Comparison of ENCODE assay signal across 12 mouse cellular contexts in genomic region chr3:103850644-103851363, GRCm38 (mm10). TPM values are rescaled to one million over a fixed set of nuclear protein-coding genes. Genes with fewer than 3 reads are reported as not detected.
A peak's percentile ranks its signal among the peaks of the same experiment; 100 is the strongest.
DNase-seq lines count a peak whose midpoint lies in the region; ATAC-seq lines count a peak whose summit lies in the region.
"Had no signal": no experiment of that assay in that cellular context is flagged by ENCODE, and none has a peak within 500 bp of the region (broad histone marks: within the 10 kb centered on the region; RNA-seq: fewer than 3 reads in every experiment).

No protein-coding gene starts in this region.

- H3K27me3 ChIP-seq in intestine, embryonic 16.5 days (replicated peaks; ENCODE audit: control insufficient read depth, insufficient read depth, low read length), result no peaks in the 10 kb centered on the region
- H3K27me3 ChIP-seq in hindbrain, embryonic 13.5 days, result no peaks in the 10 kb centered on the region
- H3K27me3 ChIP-seq: heart, embryonic 13.5 days had no signal

- no peak overlapping the region for H3K4me3 ChIP-seq in intestine, embryonic 16.5 days (ENCODE audit: low read length)
- H3K4me3 ChIP-seq in hindbrain, embryonic 13.5 days, result no peak overlapping the region
- H3K4me3 ChIP-seq: erythroblast, embryonic 14.5 days; heart, embryonic 13.5 days had no signal

- no peaks in the 10 kb centered on the region for H3K4me1 ChIP-seq in intestine, embryonic 16.5 days (ENCODE audit: control insufficient read depth, insufficient read depth, low read length)
- H3K4me1 ChIP-seq in hindbrain, embryonic 13.5 days (replicated peaks), result no peaks in the 10 kb centered on the region
- H3K4me1 ChIP-seq: heart, embryonic 13.5 days had no signal

- no peaks in the 10 kb centered on the region for H3K9me3 ChIP-seq in intestine, embryonic 16.5 days (ENCODE audit: control insufficient read depth, low read length)
- H3K9me3 ChIP-seq in hindbrain, embryonic 13.5 days, result no peaks in the 10 kb centered on the region
- H3K9me3 ChIP-seq: heart, embryonic 13.5 days had no signal

- DNase-seq in layer of hippocampus, adult 11-12 months (ENCODE audit: low spot score), result peak; percentile 42
- DNase-seq in layer of hippocampus, postnatal 10 days (ENCODE audit: low spot score in 2 of 2), result no peak
- peak; percentile 96 for DNase-seq in cerebellum, adult 11-12 months
- DNase-seq in naive thymus-derived CD4-positive, alpha-beta T cell, adult 2 months (ENCODE audit: low read depth), result peak; percentile 20
- no peak for DNase-seq in adrenal gland, postnatal 10 days
- DNase-seq: adrenal gland, adult 2 months had no signal

- WGBS in intestine, embryonic 16.5 days, result 74% methylated on average over 9 of the region's 9 CpGs
- WGBS in hindbrain, embryonic 13.5 days, result 86% methylated on average over 9 of the region's 9 CpGs

- H3K36me3 ChIP-seq in intestine, embryonic 16.5 days (ENCODE audit: control insufficient read depth, insufficient read depth, low read length), result no peaks in the 10 kb centered on the region
- no peaks in the 10 kb centered on the region for H3K36me3 ChIP-seq in hindbrain, embryonic 13.5 days
- H3K36me3 ChIP-seq: heart, embryonic 13.5 days had no signal

- H3K4me2 ChIP-seq in intestine, embryonic 16.5 days (ENCODE audit: low read depth, low read length), result no peak overlapping the region
- no peak overlapping the region for H3K4me2 ChIP-seq in hindbrain, embryonic 13.5 days
- H3K4me2 ChIP-seq: heart, embryonic 13.5 days had no signal

- H3K27ac ChIP-seq in intestine, embryonic 16.5 days (ENCODE audit: low read length), result no peak overlapping the region
- no peak overlapping the region for H3K27ac ChIP-seq in hindbrain, embryonic 13.5 days
- H3K27ac ChIP-seq: heart, embryonic 13.5 days had no signal

- peak; percentile 82 for ATAC-seq in intestine, embryonic 16.5 days
- no peak for ATAC-seq in hindbrain, embryonic 13.5 days (ENCODE audit: low FRiP score)
- ATAC-seq in megakaryocyte-erythroid progenitor cell, adult 5-6 weeks (replicated peaks; ENCODE audit: low FRiP score, low TSS enrichment, poor library complexity, severe bottlenecking), result no peak; the same call in 1 of the 2 replicates

- H3K9ac ChIP-seq in intestine, embryonic 16.5 days (ENCODE audit: low read depth, low read length), result no peak overlapping the region
- no peak overlapping the region for H3K9ac ChIP-seq in hindbrain, embryonic 13.5 days
- H3K9ac ChIP-seq: heart, embryonic 13.5 days had no signal

RNA-seq across cellular contexts. Expression of gene Ptpn22, which starts 8.8 kb away (rescaled TPM):
- total RNA-seq in layer of hippocampus, postnatal 10 days (2021), result under 1 TPM; 0.54 to 0.87 TPM
- polyA plus RNA-seq in intestine, embryonic 16.5 days (2015; fragmentation: Nextera tagmentation; extraction: Ambion mirVana), result 2.2 and 2.8 TPM in 2 replicates
- total RNA-seq in adrenal gland, postnatal 10 days (2021), result 1 to 10 TPM; 2.6 to 3.2 TPM
- 0.38 and 0.47 TPM in 2 replicates for polyA plus RNA-seq in hindbrain, embryonic 13.5 days (2015; fragmentation: Nextera tagmentation; extraction: Ambion mirVana)
- 6.7 and 15.5 TPM in 2 replicates for total RNA-seq in megakaryocyte-erythroid progenitor cell, adult 5-6 weeks (2014; fragmentation: Nextera tagmentation)
- total RNA-seq in megakaryocyte-erythroid progenitor cell, adult 5-6 weeks (2017), result 14.0 and 19.4 TPM in 2 replicates
- polyA plus RNA-seq: erythroblast, embryonic 14.5 days had no signal

RNA-seq across cellular contexts. Expression of gene Bcl2l15, which starts 18.4 kb away (rescaled TPM):
- total RNA-seq in layer of hippocampus, postnatal 10 days (2021), result under 1 TPM; 0.64 to 0.80 TPM
- polyA plus RNA-seq in intestine, embryonic 16.5 days (2015; fragmentation: Nextera tagmentation; extraction: Ambion mirVana), result 14.2 and 22.4 TPM in 2 replicates
- under 1 TPM in 1 of 2 experiments, not detected in 1; 0.36 TPM for total RNA-seq in adrenal gland, postnatal 10 days (2021)
- 0.17 and 0.41 TPM in 2 replicates for polyA plus RNA-seq in hindbrain, embryonic 13.5 days (2015; fragmentation: Nextera tagmentation; extraction: Ambion mirVana)
- total RNA-seq in megakaryocyte-erythroid progenitor cell, adult 5-6 weeks (2014; fragmentation: Nextera tagmentation), result 6.4 and 10.1 TPM in 2 replicates
- 4.0 and 9.3 TPM in 2 replicates for total RNA-seq in megakaryocyte-erythroid progenitor cell, adult 5-6 weeks (2017)
- total RNA-seq: adrenal gland, adult 2 months had no signal
- polyA plus RNA-seq: adrenal gland, adult 2 months; heart, embryonic 13.5 days; lung, embryonic 16.5 days had no signal

RNA-seq across cellular contexts. Expression of gene Gm43064, which starts 41.4 kb away (rescaled TPM):
- under 1 TPM in 1 of 2 experiments, not detected in 1; 0.18 TPM for total RNA-seq in layer of hippocampus, postnatal 10 days (2021)
- polyA plus RNA-seq in intestine, embryonic 16.5 days (2015; fragmentation: Nextera tagmentation; extraction: Ambion mirVana), result 0.45 and 0.69 TPM in 2 replicates
- total RNA-seq in adrenal gland, postnatal 10 days (2021), result under 1 TPM in 1 of 2 experiments, not detected in 1; 0.58 TPM
- 0.53 TPM in 1 of 2 replicates, not detected in the other for polyA plus RNA-seq in hindbrain, embryonic 13.5 days (2015; fragmentation: Nextera tagmentation; extraction: Ambion mirVana)
- not detected in 2 replicates for total RNA-seq in megakaryocyte-erythroid progenitor cell, adult 5-6 weeks (2014; fragmentation: Nextera tagmentation)
- not detected in 2 replicates for total RNA-seq in megakaryocyte-erythroid progenitor cell, adult 5-6 weeks (2017)
- polyA plus RNA-seq: adrenal gland, adult 2 months had no signal

RNA-seq across cellular contexts. Expression of gene Ap4b1, which starts 41.5 kb away (rescaled TPM):
- total RNA-seq in layer of hippocampus, postnatal 10 days (2021), result 10 to 100 TPM; 13.3 to 14.5 TPM
- 21.0 and 21.8 TPM in 2 replicates for polyA plus RNA-seq in intestine, embryonic 16.5 days (2015; fragmentation: Nextera tagmentation; extraction: Ambion mirVana)
- 10 to 100 TPM; 18.8 to 23.7 TPM for total RNA-seq in adrenal gland, postnatal 10 days (2021)
- polyA plus RNA-seq in hindbrain, embryonic 13.5 days (2015; fragmentation: Nextera tagmentation; extraction: Ambion mirVana), result 22.9 and 25.1 TPM in 2 replicates
- 14.9 and 22.2 TPM in 2 replicates for total RNA-seq in megakaryocyte-erythroid progenitor cell, adult 5-6 weeks (2014; fragmentation: Nextera tagmentation)
- 14.6 and 28.8 TPM in 2 replicates for total RNA-seq in megakaryocyte-erythroid progenitor cell, adult 5-6 weeks (2017)

RNA-seq across cellular contexts. Expression of gene Dclre1b, which starts 41.6 kb away (rescaled TPM):
- 1 to 10 TPM; 8.4 to 8.7 TPM for total RNA-seq in layer of hippocampus, postnatal 10 days (2021)
- 19.1 and 21.1 TPM in 2 replicates for polyA plus RNA-seq in intestine, embryonic 16.5 days (2015; fragmentation: Nextera tagmentation; extraction: Ambion mirVana)
- total RNA-seq in adrenal gland, postnatal 10 days (2021), result 10 to 100 TPM; 15.1 to 16.9 TPM
- 22.2 and 23.4 TPM in 2 replicates for polyA plus RNA-seq in hindbrain, embryonic 13.5 days (2015; fragmentation: Nextera tagmentation; extraction: Ambion mirVana)
- total RNA-seq in megakaryocyte-erythroid progenitor cell, adult 5-6 weeks (2014; fragmentation: Nextera tagmentation), result 17.9 and 25.4 TPM in 2 replicates
- 8.3 and 9.8 TPM in 2 replicates for total RNA-seq in megakaryocyte-erythroid progenitor cell, adult 5-6 weeks (2017)

Comparison
In these comparisons a context has a peak if more than half of its experiments do, and no peak if none do; other contexts are left out.
1. DNase-seq: peak in layer of hippocampus, adult 11-12 months (single experiment), cerebellum, adult 11-12 months (single experiment) and naive thymus-derived CD4-positive, alpha-beta T cell, adult 2 months (single experiment); none in layer of hippocampus, postnatal 10 days (0 of 2) and adrenal gland, postnatal 10 days (single experiment).